Mouse (Mus musculus): Measurements from ENCODE around the gene Atp5h. TPM values are rescaled to one million over a fixed set of nuclear protein-coding genes. Genes with fewer than 3 reads are reported as not detected.

Atp5h gene
- 1,945 and 2,019 TPM in 2 replicates for polyA plus RNA-seq (2015; fragmentation: Nextera tagmentation; extraction: Ambion mirVana)

GRCm38 (mm10) chr11:115419531-115420237 is at the start of gene Atp5h, which contains the start of gene Kctd2:
Gene Atp5h (minus strand): TSS chr11:115419962.
Gene Kctd2 (plus strand): TSS chr11:115420128.
- H3K27me3 ChIP-seq (ENCODE audit: control insufficient read depth, insufficient read depth, low read length) = no peaks in the 10 kb centered on the region
- no peaks in the 10 kb centered on the region for H3K9me3 ChIP-seq (replicated peaks; ENCODE audit: control insufficient read depth, low read length)
- peak within 1 kb of the TSS; percentile 98 for H3K4me2 ChIP-seq (ENCODE audit: low read depth, low read length)
- H3K9ac ChIP-seq (ENCODE audit: low read length) = peak within 1 kb of the TSS; percentile 96
- peaks cover 28% of the 10 kb centered on the region for H3K36me3 ChIP-seq (ENCODE audit: control insufficient read depth, insufficient read depth)
- H3K4me3 ChIP-seq (ENCODE audit: low read length) = peak within 1 kb of the TSS; percentile 96
- peak within 1 kb of the TSS; percentile 93 for H3K27ac ChIP-seq (ENCODE audit: low read length)
- WGBS = under 1% methylated on average over 53 of the region's 56 CpGs
- H3K4me1 ChIP-seq (ENCODE audit: control insufficient read depth, insufficient read depth, low read length) = peaks cover 56% of the 10 kb centered on the region
- peak; percentile 95 for ATAC-seq (replicated peaks; ENCODE audit: extremely low read depth, insufficient read depth, low FRiP score)

- no peak for ATAC-seq (replicated peaks; ENCODE audit: extremely low read depth, insufficient read depth, low FRiP score)
- 38% methylated on average over 4 of the region's 4 CpGs for WGBS
Measured at GRCm38 (mm10) chr11:115467217-115467618, 47.5 kb upstream of the Atp5h start.

DNA sequence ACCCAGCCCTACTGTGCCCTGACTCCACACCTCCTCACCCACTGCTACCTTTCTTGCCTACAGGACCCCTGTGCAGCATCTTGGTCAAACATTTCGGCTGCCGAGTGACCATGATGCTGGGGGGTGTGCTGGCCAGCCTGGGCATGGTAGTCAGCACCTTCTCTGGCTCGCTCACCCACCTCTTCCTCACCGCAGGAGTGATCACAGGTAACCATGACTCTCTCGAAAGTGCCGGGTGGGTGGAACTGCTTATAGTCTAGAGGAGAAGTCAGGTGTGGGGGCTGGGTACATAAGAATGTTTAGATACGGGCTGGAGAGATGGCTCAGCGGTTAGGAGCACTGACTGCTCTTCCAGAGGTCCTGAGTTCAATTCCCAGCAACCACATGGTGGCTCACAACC is 45.1 kb upstream of the Atp5h start:
- Histone ChIP-seq H3K4me2 (ENCODE audit: low read depth, low read length) (peak overlapping the region; percentile 18; the same call in 1 of the 2 replicates), H3K27me3 (ENCODE audit: control insufficient read depth, insufficient read depth, low read length) (no peaks in the 10 kb centered on the region), H3K9me3 (replicated peaks; ENCODE audit: control insufficient read depth, low read length) (no peaks in the 10 kb centered on the region), H3K4me1 (ENCODE audit: control insufficient read depth, insufficient read depth, low read length) (peaks cover 3% of the 10 kb centered on the region; the same call in 1 of the 2 replicates), H3K36me3 (ENCODE audit: control insufficient read depth, insufficient read depth) (no peaks in the 10 kb centered on the region), H3K27ac (ENCODE audit: low read length) (no peak overlapping the region; the same call in 1 of the 2 replicates), H3K9ac (ENCODE audit: low read length) (no peak overlapping the region; the same call in 1 of the 2 replicates), H3K4me3 (ENCODE audit: low read length) (peak overlapping the region; percentile 30)
- 86% methylated on average over 8 of the region's 8 CpGs for WGBS
- ATAC-seq (replicated peaks; ENCODE audit: extremely low read depth, insufficient read depth, low FRiP score) = no peak

More at GRCm38 (mm10) chr11:115467217-115467618, 47.5 kb upstream of the Atp5h start:
- no peaks in the 10 kb centered on the region for H3K9me3 ChIP-seq (replicated peaks; ENCODE audit: control insufficient read depth, low read length)
- H3K27me3 ChIP-seq (ENCODE audit: control insufficient read depth, insufficient read depth, low read length) = no peaks in the 10 kb centered on the region
- H3K4me2 ChIP-seq (ENCODE audit: low read depth, low read length) = no peak overlapping the region
- no peak overlapping the region for H3K27ac ChIP-seq (ENCODE audit: low read length)
- no peak overlapping the region for H3K9ac ChIP-seq (ENCODE audit: low read length)
- no peaks in the 10 kb centered on the region for H3K36me3 ChIP-seq (ENCODE audit: control insufficient read depth, insufficient read depth)
- no peak overlapping the region for H3K4me3 ChIP-seq (ENCODE audit: low read length)
- H3K4me1 ChIP-seq (ENCODE audit: control insufficient read depth, insufficient read depth, low read length) = peaks cover 3% of the 10 kb centered on the region; the same call in 1 of the 2 replicates

DNA sequence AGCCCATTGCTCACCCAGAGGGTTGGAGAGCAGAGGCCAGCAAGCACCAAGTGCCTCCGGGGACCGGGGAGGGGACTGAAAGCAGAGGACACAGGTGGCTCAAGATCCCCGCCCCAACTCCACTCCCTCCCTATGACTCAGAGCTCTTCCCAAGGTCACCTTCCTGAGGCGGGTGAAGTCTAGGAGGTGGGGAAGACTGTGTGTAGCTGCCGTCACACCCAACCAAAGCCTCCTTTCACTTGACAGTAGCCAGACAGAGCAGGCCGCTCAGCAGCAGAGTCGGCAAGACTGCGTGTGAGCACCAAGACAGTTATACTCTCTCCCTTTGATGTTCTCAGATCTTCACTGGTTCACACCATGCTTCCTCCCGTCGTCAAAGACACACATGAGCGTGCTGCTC is 43.6 kb upstream of the Atp5h start:
- Histone ChIP-seq H3K4me3 (ENCODE audit: low read length) (peak overlapping the region; percentile 28), H3K9ac (ENCODE audit: low read length) (no peak overlapping the region), H3K27ac (ENCODE audit: low read length) (peak overlapping the region; percentile 65; the same call in 1 of the 2 replicates), H3K36me3 (ENCODE audit: control insufficient read depth, insufficient read depth) (no peaks in the 10 kb centered on the region), H3K9me3 (replicated peaks; ENCODE audit: control insufficient read depth, low read length) (no peaks in the 10 kb centered on the region), H3K4me1 (ENCODE audit: control insufficient read depth, insufficient read depth, low read length) (peaks cover 3% of the 10 kb centered on the region; the same call in 1 of the 2 replicates), H3K27me3 (ENCODE audit: control insufficient read depth, insufficient read depth, low read length) (no peaks in the 10 kb centered on the region), H3K4me2 (ENCODE audit: low read depth, low read length) (peak overlapping the region; percentile 16; the same call in 1 of the 2 replicates)
- 0 out of 2 replicates have a peak, but pooled peaks have one; percentile 12 for ATAC-seq (replicated peaks; ENCODE audit: extremely low read depth, insufficient read depth, low FRiP score)
- WGBS = 42% methylated on average over 11 of the region's 11 CpGs

GRCm38 (mm10) chr11:115462243-115462891 is 42.6 kb upstream of the Atp5h start, which contains the start of gene Slc16a5:
Gene Slc16a5 (plus strand): TSS chr11:115462474.
- Histone ChIP-seq H3K4me3 (ENCODE audit: low read length) (peak within 1 kb of the TSS; percentile 19), H3K4me2 (ENCODE audit: low read depth, low read length) (no peak within 1 kb of the TSS; the same call in none of the 2 replicates), H3K36me3 (ENCODE audit: control insufficient read depth, insufficient read depth) (no peaks in the 10 kb centered on the region), H3K9me3 (replicated peaks; ENCODE audit: control insufficient read depth, low read length) (no peaks in the 10 kb centered on the region), H3K27ac (ENCODE audit: low read length) (peak within 1 kb of the TSS; percentile 65; the same call in 1 of the 2 replicates), H3K27me3 (ENCODE audit: control insufficient read depth, insufficient read depth, low read length) (no peaks in the 10 kb centered on the region), H3K4me1 (ENCODE audit: control insufficient read depth, insufficient read depth, low read length) (peaks cover 5% of the 10 kb centered on the region), H3K9ac (ENCODE audit: low read length) (no peak within 1 kb of the TSS)
- ATAC-seq (replicated peaks; ENCODE audit: extremely low read depth, insufficient read depth, low FRiP score) = peak; percentile 25; the same call in 1 of the 2 replicates
- 75% methylated on average over 16 of the region's 16 CpGs for WGBS

- H3K36me3 ChIP-seq (ENCODE audit: control insufficient read depth, insufficient read depth) = no peaks in the 10 kb centered on the region
- H3K4me2 ChIP-seq (ENCODE audit: low read depth, low read length) = no peak overlapping the region
- no peak overlapping the region for H3K9ac ChIP-seq (ENCODE audit: low read length)
- 73% methylated on average over 5 of the region's 5 CpGs for WGBS
- H3K4me1 ChIP-seq (ENCODE audit: control insufficient read depth, insufficient read depth, low read length) = peaks cover 9% of the 10 kb centered on the region
- H3K9me3 ChIP-seq (replicated peaks; ENCODE audit: control insufficient read depth, low read length) = no peaks in the 10 kb centered on the region
- no peak for ATAC-seq (replicated peaks; ENCODE audit: extremely low read depth, insufficient read depth, low FRiP score)
- H3K27ac ChIP-seq (ENCODE audit: low read length) = no peak overlapping the region
- H3K4me3 ChIP-seq (ENCODE audit: low read length) = no peak overlapping the region
- no peaks in the 10 kb centered on the region for H3K27me3 ChIP-seq (ENCODE audit: control insufficient read depth, insufficient read depth, low read length)
Measured at GRCm38 (mm10) chr11:115461846-115462242, 42.1 kb upstream of the Atp5h start.

GRCm38 (mm10) chr11:115460976-115461375 is 41.2 kb upstream of the Atp5h start:
- no peaks in the 10 kb centered on the region for H3K27me3 ChIP-seq (ENCODE audit: control insufficient read depth, insufficient read depth, low read length)
- H3K9ac ChIP-seq (ENCODE audit: low read length) = no peak overlapping the region
- no peaks in the 10 kb centered on the region for H3K36me3 ChIP-seq (ENCODE audit: control insufficient read depth, insufficient read depth)
- 28% methylated on average over 8 of the region's 8 CpGs for WGBS
- peaks cover 9% of the 10 kb centered on the region for H3K4me1 ChIP-seq (ENCODE audit: control insufficient read depth, insufficient read depth, low read length)
- H3K9me3 ChIP-seq (replicated peaks; ENCODE audit: control insufficient read depth, low read length) = no peaks in the 10 kb centered on the region
- no peak overlapping the region for H3K4me3 ChIP-seq (ENCODE audit: low read length)
- no peak overlapping the region for H3K4me2 ChIP-seq (ENCODE audit: low read depth, low read length)
- no peak overlapping the region for H3K27ac ChIP-seq (ENCODE audit: low read length)
- no peak for ATAC-seq (replicated peaks; ENCODE audit: extremely low read depth, insufficient read depth, low FRiP score)

GRCm38 (mm10) chr11:115457405-115457804 is 37.6 kb upstream of the Atp5h start:
- Histone ChIP-seq H3K27me3 (ENCODE audit: control insufficient read depth, insufficient read depth, low read length) (no peaks in the 10 kb centered on the region), H3K9me3 (replicated peaks; ENCODE audit: control insufficient read depth, low read length) (no peaks in the 10 kb centered on the region; the same call in 1 of the 2 replicates), H3K4me1 (ENCODE audit: control insufficient read depth, insufficient read depth, low read length) (peaks cover 9% of the 10 kb centered on the region), H3K9ac (ENCODE audit: low read length) (no peak overlapping the region), H3K27ac (ENCODE audit: low read length) (0 out of 2 replicates have a peak overlapping the region, but pooled peaks have one; percentile 28), H3K4me2 (ENCODE audit: low read depth, low read length) (no peak overlapping the region), H3K4me3 (ENCODE audit: low read length) (no peak overlapping the region), H3K36me3 (ENCODE audit: control insufficient read depth, insufficient read depth) (no peaks in the 10 kb centered on the region)
- ATAC-seq (replicated peaks; ENCODE audit: extremely low read depth, insufficient read depth, low FRiP score) = no peak; the same call in 1 of the 2 replicates
- WGBS = 29% methylated on average over 6 of the region's 6 CpGs

All from heart, embryonic 16.5 days (tissue).